Mouse (Mus musculus): ENCODE measurements at regions not wholly inside any gene's neighbourhood (a gene's known extent, or its start where the extent isn't known, plus 50 kb on each side); places are given as distances from the start of the nearest gene placed in this dataset.

DNA sequence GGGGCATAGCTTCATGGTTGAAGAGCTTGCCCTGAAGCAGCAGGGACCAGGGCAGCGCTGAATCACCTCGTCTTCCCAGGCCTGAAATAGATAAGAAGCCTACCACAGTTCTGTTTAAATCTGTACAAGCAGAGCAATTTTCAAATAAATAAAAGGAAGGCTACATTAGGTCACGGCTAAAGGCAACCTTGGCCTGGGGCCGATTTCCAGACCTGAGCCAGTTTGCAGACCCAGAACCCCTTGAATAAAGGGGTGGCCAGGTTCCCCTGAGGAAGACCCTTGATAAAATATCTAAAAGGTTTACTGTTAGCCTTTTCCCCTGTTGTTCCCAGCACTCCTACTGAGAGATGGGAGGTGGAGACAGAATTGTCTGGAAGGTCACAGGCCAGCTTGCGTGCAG, 160.9 kb downstream of the Fndc1 start:
- no peak overlapping the region for H3K4me3 ChIP-seq (replicated peaks; ENCODE audit: low read length)
- no peaks in the 10 kb centered on the region for H3K27me3 ChIP-seq (ENCODE audit: control insufficient read depth, insufficient read depth, low read length)
- H3K4me1 ChIP-seq (ENCODE audit: control insufficient read depth, insufficient read depth, low read length): 0 out of 2 replicates have a peak, but pooled peaks cover 3% of the 10 kb centered on the region
- no peaks in the 10 kb centered on the region for H3K9me3 ChIP-seq (replicated peaks; ENCODE audit: control insufficient read depth, low read length)
- H3K27ac ChIP-seq (ENCODE audit: low read length): no peak overlapping the region
- no peak overlapping the region for H3K4me2 ChIP-seq (ENCODE audit: low read depth, low read length)
- 75% methylated on average over 5 of the region's 5 CpGs for WGBS
- H3K9ac ChIP-seq (ENCODE audit: low read length): no peak overlapping the region
- no peak for ATAC-seq (ENCODE audit: insufficient read depth, low FRiP score)
- H3K36me3 ChIP-seq (ENCODE audit: control insufficient read depth, insufficient read depth, low read length): no peaks in the 10 kb centered on the region

DNA sequence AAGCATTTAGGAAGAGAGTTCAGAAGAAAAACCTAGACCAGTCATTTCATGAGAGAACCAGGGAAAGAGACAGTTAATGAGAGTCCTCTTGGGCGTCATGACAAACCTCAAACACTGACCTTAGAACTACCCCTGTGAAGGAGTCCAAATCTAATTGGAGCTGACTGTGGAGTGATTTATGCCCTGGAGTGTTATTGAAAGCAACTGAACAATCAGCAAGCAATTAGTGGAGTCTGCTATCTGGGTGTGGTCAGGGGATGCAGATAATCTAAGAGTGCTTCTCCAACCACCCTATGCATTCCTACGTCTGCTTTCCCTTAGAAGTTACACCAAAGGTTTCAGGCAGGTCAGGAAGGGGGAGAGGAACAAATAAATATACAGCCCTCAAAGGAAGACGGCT, 161.4 kb downstream of the Fndc1 start:
- Histone ChIP-seq H3K27me3 (ENCODE audit: control insufficient read depth, insufficient read depth, low read length) (no peaks in the 10 kb centered on the region), H3K4me2 (ENCODE audit: low read depth, low read length) (no peak overlapping the region), H3K36me3 (ENCODE audit: control insufficient read depth, insufficient read depth, low read length) (no peaks in the 10 kb centered on the region), H3K9me3 (replicated peaks; ENCODE audit: control insufficient read depth, low read length) (no peaks in the 10 kb centered on the region), H3K27ac (ENCODE audit: low read length) (no peak overlapping the region), H3K4me3 (replicated peaks; ENCODE audit: low read length) (no peak overlapping the region), H3K9ac (ENCODE audit: low read length) (no peak overlapping the region), H3K4me1 (ENCODE audit: control insufficient read depth, insufficient read depth, low read length) (0 out of 2 replicates have a peak, but pooled peaks cover 3% of the 10 kb centered on the region)
- 45% methylated on average over 3 of the region's 3 CpGs for WGBS
- ATAC-seq (ENCODE audit: insufficient read depth, low FRiP score): no peak

DNA sequence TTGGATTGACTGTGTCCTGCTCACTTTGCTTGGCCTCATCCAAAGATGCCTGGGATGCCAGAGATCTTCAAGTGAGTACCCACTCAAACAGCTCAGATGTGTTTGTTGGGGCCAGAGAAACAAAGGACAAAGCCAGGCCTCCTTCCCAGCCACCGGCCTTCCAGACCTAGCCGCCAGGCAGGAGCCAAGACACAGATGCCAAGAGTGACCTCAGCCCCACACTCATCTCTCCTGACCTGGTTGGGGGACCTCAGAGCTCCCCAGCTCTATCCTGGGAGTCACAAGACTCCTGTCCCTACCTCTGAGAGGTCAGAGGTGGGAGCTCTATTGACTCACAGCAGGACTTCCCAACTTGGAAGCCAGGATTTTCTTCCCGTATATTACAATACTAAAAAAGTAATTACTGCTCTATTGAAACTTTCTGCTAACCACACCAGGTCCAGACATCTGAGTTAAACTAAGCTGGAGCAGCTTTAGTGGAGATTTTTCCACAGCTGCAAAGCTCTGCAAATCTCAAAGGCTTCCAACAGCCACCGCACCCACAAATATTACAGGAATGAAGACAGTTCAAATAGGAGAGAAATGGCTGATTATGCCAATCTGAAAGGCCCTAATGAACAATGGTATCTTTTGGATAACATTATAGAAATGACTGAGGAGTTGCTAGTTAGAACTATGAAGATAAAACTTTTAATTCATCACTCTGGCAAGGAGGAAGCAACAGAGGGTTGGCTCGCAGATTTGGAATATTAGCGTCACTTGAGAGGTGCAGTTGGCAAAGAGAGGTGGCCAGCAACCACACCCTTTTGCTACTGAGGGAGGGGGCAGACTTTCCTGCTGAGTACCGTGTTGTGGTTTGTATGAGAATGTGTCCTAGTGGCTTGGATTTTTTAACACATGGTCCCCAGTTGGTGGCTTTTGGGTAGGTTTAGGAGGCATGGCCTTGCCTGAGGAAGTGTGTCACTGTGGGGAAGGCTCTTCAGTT, 162.9 kb downstream of the Fndc1 start:
- H3K4me1 ChIP-seq (ENCODE audit: control insufficient read depth, insufficient read depth, low read length): 0 out of 2 replicates have a peak, but pooled peaks cover 3% of the 10 kb centered on the region
- no peak overlapping the region for H3K9ac ChIP-seq (ENCODE audit: low read length)
- no peak overlapping the region for H3K27ac ChIP-seq (ENCODE audit: low read length)
- H3K4me2 ChIP-seq (ENCODE audit: low read depth, low read length): no peak overlapping the region
- H3K36me3 ChIP-seq (ENCODE audit: control insufficient read depth, insufficient read depth, low read length): no peaks in the 10 kb centered on the region
- H3K27me3 ChIP-seq (ENCODE audit: control insufficient read depth, insufficient read depth, low read length): no peaks in the 10 kb centered on the region
- H3K4me3 ChIP-seq (replicated peaks; ENCODE audit: low read length): no peak overlapping the region
- ATAC-seq (ENCODE audit: insufficient read depth, low FRiP score): no peak
- 72% methylated on average over 7 of the region's 7 CpGs for WGBS
- no peaks in the 10 kb centered on the region for H3K9me3 ChIP-seq (replicated peaks; ENCODE audit: control insufficient read depth, low read length)

DNA sequence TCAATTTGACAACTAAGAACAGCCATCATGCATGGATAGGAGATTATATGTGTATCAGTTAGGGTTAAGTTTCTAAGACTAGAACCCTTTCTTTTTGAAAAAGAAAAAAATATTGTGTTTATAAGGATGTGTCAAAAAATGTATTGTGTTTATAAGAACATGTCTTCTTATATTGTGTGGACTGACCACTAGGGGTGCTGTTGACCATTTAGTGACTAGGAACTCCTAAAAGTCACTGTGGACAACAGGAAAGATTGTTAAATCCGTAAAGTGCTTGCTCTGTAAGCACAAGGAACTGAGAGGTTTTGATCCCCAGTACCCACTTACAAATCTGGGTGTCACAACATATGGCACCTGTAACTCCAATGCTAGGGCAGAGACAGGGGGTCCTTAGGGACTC, 170.6 kb downstream of the Fndc1 start:
- no peak for ATAC-seq (ENCODE audit: insufficient read depth, low FRiP score)
- no peaks in the 10 kb centered on the region for H3K4me1 ChIP-seq (ENCODE audit: control insufficient read depth, insufficient read depth, low read length)
- no peak overlapping the region for H3K27ac ChIP-seq (ENCODE audit: low read length)
- H3K9ac ChIP-seq (ENCODE audit: low read length): no peak overlapping the region
- no peaks in the 10 kb centered on the region for H3K27me3 ChIP-seq (ENCODE audit: control insufficient read depth, insufficient read depth, low read length)
- no peaks in the 10 kb centered on the region for H3K36me3 ChIP-seq (ENCODE audit: control insufficient read depth, insufficient read depth, low read length)
- no peaks in the 10 kb centered on the region for H3K9me3 ChIP-seq (replicated peaks; ENCODE audit: control insufficient read depth, low read length)
- WGBS: 69% methylated on average over 1 of the region's 1 CpGs
- H3K4me2 ChIP-seq (ENCODE audit: low read depth, low read length): no peak overlapping the region
- H3K4me3 ChIP-seq (replicated peaks; ENCODE audit: low read length): no peak overlapping the region

DNA sequence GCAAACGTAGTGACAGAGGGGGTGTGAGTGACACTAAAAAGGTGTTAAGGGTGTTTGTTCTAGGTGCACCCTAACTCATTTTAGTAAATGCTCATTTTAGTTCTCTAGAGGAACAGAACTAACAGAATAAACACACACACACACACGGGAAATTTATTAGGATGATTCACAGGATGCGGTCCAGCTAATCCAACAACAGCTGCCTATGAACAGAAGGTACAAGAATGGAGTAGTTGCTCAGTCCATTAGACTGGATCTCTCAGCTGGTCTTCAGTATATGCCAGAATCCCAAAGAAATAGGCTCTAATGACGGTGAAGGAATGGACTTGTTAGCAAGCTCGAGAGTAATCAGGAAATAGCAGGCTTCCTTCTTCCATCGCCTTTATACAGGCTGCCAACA, 171.1 kb downstream of the Fndc1 start:
- Histone ChIP-seq H3K4me3 (replicated peaks; ENCODE audit: low read length) (no peak overlapping the region), H3K27ac (ENCODE audit: low read length) (no peak overlapping the region), H3K4me1 (ENCODE audit: control insufficient read depth, insufficient read depth, low read length) (no peaks in the 10 kb centered on the region), H3K36me3 (ENCODE audit: control insufficient read depth, insufficient read depth, low read length) (no peaks in the 10 kb centered on the region), H3K27me3 (ENCODE audit: control insufficient read depth, insufficient read depth, low read length) (no peaks in the 10 kb centered on the region), H3K9me3 (replicated peaks; ENCODE audit: control insufficient read depth, low read length) (no peaks in the 10 kb centered on the region), H3K4me2 (ENCODE audit: low read depth, low read length) (no peak overlapping the region), H3K9ac (ENCODE audit: low read length) (no peak overlapping the region)
- ATAC-seq (ENCODE audit: insufficient read depth, low FRiP score): no peak
- WGBS: 81% methylated on average over 6 of the region's 6 CpGs

DNA sequence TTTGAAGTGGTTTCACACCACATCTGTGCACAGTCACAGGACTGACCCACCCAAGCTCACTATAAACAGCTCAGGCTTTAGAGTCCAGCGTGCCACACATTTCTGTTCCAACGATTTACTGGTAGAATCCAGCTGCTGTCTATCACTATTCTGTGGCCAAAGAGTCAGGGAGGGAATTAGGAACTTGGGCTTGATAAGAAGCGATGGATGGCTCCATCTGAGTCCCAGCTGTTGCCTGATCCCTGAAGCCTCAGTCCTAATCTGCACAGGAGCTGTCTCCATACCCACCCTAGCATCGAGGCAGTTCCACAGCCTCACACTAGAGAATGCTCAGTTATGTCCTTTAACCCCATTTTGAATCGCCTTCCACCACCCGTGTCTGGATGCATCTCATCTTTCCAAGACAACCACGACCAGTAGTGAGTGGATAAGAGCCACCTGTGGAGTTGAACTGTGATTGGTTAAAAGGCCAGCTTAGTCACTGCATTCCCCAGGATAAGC, 173.0 kb downstream of the Fndc1 start:
- Histone ChIP-seq H3K27ac (ENCODE audit: low read length) (peak overlapping the region; percentile 71; the same call in 1 of the 2 replicates), H3K4me1 (ENCODE audit: control insufficient read depth, insufficient read depth, low read length) (no peaks in the 10 kb centered on the region)
- 38% methylated on average over 7 of the region's 7 CpGs for WGBS

DNA sequence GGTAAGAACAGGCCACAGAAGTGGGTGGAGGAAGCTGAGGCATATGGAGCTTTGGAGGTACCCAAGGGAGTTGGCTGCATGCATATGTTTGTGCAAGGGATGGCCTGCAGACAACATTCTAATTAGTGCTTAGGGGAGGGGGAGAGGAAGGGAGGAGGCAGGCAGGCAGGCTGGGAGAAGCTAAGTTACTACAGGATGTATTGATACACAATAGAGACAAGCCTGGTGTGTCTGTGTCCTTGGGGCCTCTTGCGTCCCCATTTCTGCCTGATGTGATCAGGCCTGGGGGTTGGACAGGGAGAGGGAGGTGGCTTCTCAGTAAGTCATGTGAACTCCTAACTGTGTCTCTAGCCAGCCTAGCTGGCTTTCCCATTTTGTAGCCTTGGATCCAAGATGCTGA, 175.1 kb downstream of the Fndc1 start:
- Histone ChIP-seq H3K4me1 (ENCODE audit: control insufficient read depth, insufficient read depth, low read length) (no peaks in the 10 kb centered on the region), H3K9me3 (replicated peaks; ENCODE audit: control insufficient read depth, low read length) (no peaks in the 10 kb centered on the region), H3K36me3 (ENCODE audit: control insufficient read depth, insufficient read depth, low read length) (no peaks in the 10 kb centered on the region), H3K27me3 (ENCODE audit: control insufficient read depth, insufficient read depth, low read length) (no peaks in the 10 kb centered on the region), H3K9ac (ENCODE audit: low read length) (no peak overlapping the region), H3K4me2 (ENCODE audit: low read depth, low read length) (no peak overlapping the region), H3K4me3 (replicated peaks; ENCODE audit: low read length) (no peak overlapping the region), H3K27ac (ENCODE audit: low read length) (no peak overlapping the region)
- 80% methylated on average over 1 of the region's 1 CpGs for WGBS
- no peak for ATAC-seq (ENCODE audit: insufficient read depth, low FRiP score)

More for the DNA sequence above, 173.0 kb downstream of the Fndc1 start:
- peak; percentile 90 for ATAC-seq (ENCODE audit: insufficient read depth, low FRiP score)
- H3K4me2 ChIP-seq (ENCODE audit: low read depth, low read length): no peak overlapping the region
- H3K36me3 ChIP-seq (ENCODE audit: control insufficient read depth, insufficient read depth, low read length): no peaks in the 10 kb centered on the region
- no peak overlapping the region for H3K4me3 ChIP-seq (replicated peaks; ENCODE audit: low read length)
- H3K27me3 ChIP-seq (ENCODE audit: control insufficient read depth, insufficient read depth, low read length): no peaks in the 10 kb centered on the region
- H3K9me3 ChIP-seq (replicated peaks; ENCODE audit: control insufficient read depth, low read length): no peaks in the 10 kb centered on the region
- H3K9ac ChIP-seq (ENCODE audit: low read length): no peak overlapping the region

DNA sequence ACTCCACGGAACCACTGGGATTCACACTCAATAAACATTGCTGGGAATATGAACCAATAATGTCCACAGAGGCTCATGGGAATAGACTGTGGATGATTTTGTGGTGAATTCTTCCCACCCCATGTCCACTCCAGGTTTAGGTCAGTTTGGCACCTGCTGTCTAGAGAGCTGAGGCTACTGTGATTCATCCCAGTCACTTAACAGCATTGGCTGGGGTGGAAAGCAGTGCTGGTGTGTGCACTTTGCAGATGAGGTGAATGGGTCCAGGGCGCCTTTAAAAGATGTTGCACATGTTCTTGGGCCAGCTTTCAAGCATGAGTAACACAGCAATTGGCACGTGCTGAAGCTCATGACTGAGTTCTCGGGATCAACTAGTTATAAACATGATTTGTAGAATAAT, 176.7 kb downstream of the Fndc1 start:
- H3K4me2 ChIP-seq (ENCODE audit: low read depth, low read length): no peak overlapping the region
- WGBS: 80% methylated on average over 4 of the region's 4 CpGs
- ATAC-seq (ENCODE audit: insufficient read depth, low FRiP score): no peak

DNA sequence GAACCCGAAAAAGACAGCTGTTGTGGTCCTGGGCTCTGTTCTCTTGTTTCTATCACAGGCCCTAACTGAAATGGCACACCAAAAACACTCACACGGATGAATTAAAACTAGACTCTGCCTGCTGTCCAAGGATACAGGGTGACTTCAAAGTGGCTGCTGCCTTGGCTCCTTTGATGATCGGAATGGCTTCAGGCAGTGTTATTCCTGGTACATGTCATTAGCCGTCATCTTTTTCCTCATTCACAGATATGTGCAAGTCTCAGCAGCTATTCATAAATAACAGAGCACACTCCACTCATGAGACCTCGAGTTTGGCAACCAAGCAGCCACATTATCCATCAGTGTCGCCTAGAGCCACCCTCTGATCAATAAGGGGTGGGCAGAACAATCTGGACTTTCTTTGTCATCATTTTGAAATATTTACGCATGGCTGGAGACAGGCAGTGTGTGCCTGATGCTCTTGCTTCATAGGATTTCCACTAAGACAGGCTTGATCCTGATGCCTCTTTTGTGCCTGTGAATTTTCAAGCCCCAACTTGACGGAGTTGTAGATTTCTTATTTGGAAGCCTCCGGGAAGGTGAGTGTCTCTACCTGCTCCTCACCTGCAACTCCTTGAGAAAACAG, 182.1 kb downstream of the Fndc1 start:
- no peaks in the 10 kb centered on the region for H3K9me3 ChIP-seq (replicated peaks; ENCODE audit: control insufficient read depth, low read length)
- no peak for ATAC-seq (ENCODE audit: insufficient read depth, low FRiP score)
- no peak overlapping the region for H3K4me3 ChIP-seq (replicated peaks; ENCODE audit: low read length)
- no peak overlapping the region for H3K9ac ChIP-seq (ENCODE audit: low read length)
- no peak overlapping the region for H3K4me2 ChIP-seq (ENCODE audit: low read depth, low read length)
- WGBS: 54% methylated on average over 9 of the region's 9 CpGs
- no peaks in the 10 kb centered on the region for H3K27me3 ChIP-seq (ENCODE audit: control insufficient read depth, insufficient read depth, low read length)
- H3K36me3 ChIP-seq (ENCODE audit: control insufficient read depth, insufficient read depth, low read length): no peaks in the 10 kb centered on the region
- H3K27ac ChIP-seq (ENCODE audit: low read length): peak overlapping the region; percentile 22; the same call in 1 of the 2 replicates
- peaks cover 9% of the 10 kb centered on the region; the same call in 1 of the 2 replicates for H3K4me1 ChIP-seq (ENCODE audit: control insufficient read depth, insufficient read depth, low read length)

More for the DNA sequence above, 176.7 kb downstream of the Fndc1 start:
- H3K27me3 ChIP-seq (ENCODE audit: control insufficient read depth, insufficient read depth, low read length): no peaks in the 10 kb centered on the region
- H3K4me1 ChIP-seq (ENCODE audit: control insufficient read depth, insufficient read depth, low read length): no peaks in the 10 kb centered on the region
- H3K9me3 ChIP-seq (replicated peaks; ENCODE audit: control insufficient read depth, low read length): no peaks in the 10 kb centered on the region
- H3K4me3 ChIP-seq (replicated peaks; ENCODE audit: low read length): no peak overlapping the region
- no peak overlapping the region for H3K27ac ChIP-seq (ENCODE audit: low read length)
- H3K36me3 ChIP-seq (ENCODE audit: control insufficient read depth, insufficient read depth, low read length): no peaks in the 10 kb centered on the region
- H3K9ac ChIP-seq (ENCODE audit: low read length): no peak overlapping the region

Data from stomach, embryonic 16.5 days (tissue).